Mouse (Mus musculus) naive thymus-derived CD4-positive, alpha-beta T cell, adult 5 months (primary cell): ENCODE measurements around the gene Tcl1b1. TPM values are rescaled to one million over a fixed set of nuclear protein-coding genes. Genes with fewer than 3 reads are reported as not detected.

ENCODE experiments used
- polyA plus RNA-seq: library from polyadenylated mRNA; unstranded; fragments of 100-300 nt; shearing (Covaris generic); gene quantifications from one replicate; pipeline ENCODE4 v1.2.1, GENCODE M21; 2017

Gene Tcl1b1
- polyA plus RNA-seq, result not detected

GRCm38 (mm10) chr12:105159390-105159789 lies at the start of gene Tcl1b1:
Gene Tcl1b1, plus strand, starts transcription at chr12:105159690.

DNA sequence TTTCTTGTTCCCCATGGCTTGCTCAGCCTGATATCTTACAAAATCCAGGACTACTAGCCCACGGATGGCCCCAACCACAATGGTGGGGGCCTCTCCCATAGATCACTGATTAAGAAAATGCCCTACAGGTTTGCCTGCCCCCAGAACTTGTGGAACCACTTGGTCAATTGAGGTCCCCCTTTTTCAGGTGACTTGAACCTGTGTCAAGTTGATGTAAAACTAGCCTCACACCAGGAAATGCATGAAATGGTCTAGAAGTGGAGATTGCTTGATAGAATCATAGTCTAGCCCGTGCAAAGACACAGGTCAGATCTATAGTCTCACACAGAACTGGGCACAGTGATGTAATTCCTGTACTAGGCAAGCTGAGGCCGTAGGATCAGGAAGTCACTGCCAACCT lies 13.8 kb upstream of the Tcl1b1 start, which contains the start of gene Tcl1b2:
Tcl1b2 (plus strand) TSS at position 301 of the 400 bp plus-strand sequence.

GRCm38 (mm10) chr12:105176044-105176443 lies 16.6 kb downstream of the Tcl1b1 start, which contains the start of gene Tcl1b5:
Gene Tcl1b5, plus strand, starts transcription at chr12:105176344.

GRCm38 (mm10) chr12:105190743-105191142 lies 31.3 kb downstream of the Tcl1b1 start, which contains the start of gene Tcl1b3:
Gene Tcl1b3, plus strand, starts transcription at chr12:105191043.

DNA sequence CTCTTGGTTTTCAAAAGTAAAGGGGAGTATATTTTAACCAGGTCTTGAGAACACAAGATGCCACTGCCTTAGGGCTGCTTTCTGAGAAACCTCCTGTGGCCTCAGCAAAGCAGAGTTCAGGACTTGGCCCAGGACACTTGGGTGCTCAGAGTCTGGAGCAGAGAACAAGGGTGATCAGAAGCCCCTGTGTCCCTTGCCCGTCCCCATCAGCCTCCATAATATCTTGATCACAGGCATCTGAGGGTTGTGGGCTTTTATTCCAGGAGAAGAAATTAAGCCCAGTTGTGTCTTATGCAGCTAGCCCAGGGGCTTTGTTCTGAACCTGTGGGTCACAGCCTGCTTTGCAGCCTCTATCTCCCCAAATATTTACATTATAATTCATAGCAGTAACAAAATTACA lies 42.2 kb downstream of the Tcl1b1 start, which contains the start of gene Tcl1b4:
Tcl1b4 (plus strand) TSS at position 301 of the 400 bp plus-strand sequence.

Other genes starting within 250 kb of the Tcl1b1 start
- 3.2 TPM for gene Syne3, start 149.9 kb upstream of the Tcl1b1 start, polyA plus RNA-seq
- gene Glrx5, start 127.0 kb upstream of the Tcl1b1 start, polyA plus RNA-seq, result 63.7 TPM
- gene Tcl1b2, start 13.7 kb upstream of the Tcl1b1 start, polyA plus RNA-seq, result not detected
- gene Tcl1b5, start 16.7 kb downstream of the Tcl1b1 start, polyA plus RNA-seq, result not detected
- not detected for gene Tcl1b3, start 31.4 kb downstream of the Tcl1b1 start, polyA plus RNA-seq
- not detected for gene Tcl1b4, start 42.3 kb downstream of the Tcl1b1 start, polyA plus RNA-seq
- gene Tcl1, start 63.1 kb downstream of the Tcl1b1 start, polyA plus RNA-seq, result not detected
- not detected for gene Tunar, start 174.2 kb downstream of the Tcl1b1 start, polyA plus RNA-seq